Mouse (Mus musculus) lung, postnatal 14 days (tissue): ENCODE results near the gene Gm15737.
A peak's percentile ranks its signal among the peaks of the same experiment; 100 is the strongest.

Experiments used
- DNase-seq: peaks from one replicate; pipeline ENCODE4 v3.0.0; 2021

The Gm15737 gene

GRCm38 (mm10) chr6:92869089-92869581, at the start of gene Gm15737:
Gene Gm15737 (plus strand): TSS chr6:92869357.
- peak; percentile 59 for DNase-seq

DNA sequence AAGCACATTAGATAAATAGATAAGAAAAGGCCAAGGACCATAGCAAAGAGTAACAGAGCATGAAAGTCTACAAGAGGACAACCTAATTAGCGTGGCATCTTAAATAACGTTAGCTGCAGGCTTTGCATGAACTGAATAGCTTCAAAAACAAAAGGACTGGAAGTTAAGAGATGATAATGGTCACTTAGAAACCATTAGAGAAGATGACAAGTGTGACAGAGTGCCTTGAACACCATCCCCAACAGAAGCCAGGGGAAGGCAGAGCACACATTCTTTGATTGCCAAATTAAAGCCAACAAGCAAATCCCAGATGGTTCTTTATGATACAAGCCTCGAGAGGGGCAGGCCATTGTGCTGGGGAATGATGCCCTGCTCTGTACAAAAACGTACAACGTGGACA, 47.6 kb upstream of the Gm15737 start:
- no peak for DNase-seq

GRCm38 (mm10) chr6:92822006-92822405, 47.2 kb upstream of the Gm15737 start:
- DNase-seq = no peak

DNA sequence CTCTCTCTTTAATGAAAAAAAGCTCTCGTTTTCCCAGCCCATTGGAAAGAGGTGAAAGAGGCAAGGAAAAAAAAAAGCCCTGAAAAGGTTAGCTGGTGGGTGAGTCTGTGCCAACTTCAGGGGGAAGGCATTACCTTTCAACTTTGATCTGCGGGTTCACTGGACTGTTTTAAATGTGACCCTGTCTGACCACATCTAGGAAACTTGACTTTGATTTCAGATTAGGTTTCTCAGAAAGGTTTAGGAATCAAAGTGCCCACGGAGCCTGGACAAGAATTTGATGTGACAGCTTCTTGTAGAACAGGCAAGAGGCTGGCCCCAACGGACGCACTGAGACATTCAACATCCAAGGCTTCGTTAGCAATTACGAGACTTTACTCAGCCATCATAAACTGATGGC, 45.2 kb upstream of the Gm15737 start:
- no peak for DNase-seq

DNA sequence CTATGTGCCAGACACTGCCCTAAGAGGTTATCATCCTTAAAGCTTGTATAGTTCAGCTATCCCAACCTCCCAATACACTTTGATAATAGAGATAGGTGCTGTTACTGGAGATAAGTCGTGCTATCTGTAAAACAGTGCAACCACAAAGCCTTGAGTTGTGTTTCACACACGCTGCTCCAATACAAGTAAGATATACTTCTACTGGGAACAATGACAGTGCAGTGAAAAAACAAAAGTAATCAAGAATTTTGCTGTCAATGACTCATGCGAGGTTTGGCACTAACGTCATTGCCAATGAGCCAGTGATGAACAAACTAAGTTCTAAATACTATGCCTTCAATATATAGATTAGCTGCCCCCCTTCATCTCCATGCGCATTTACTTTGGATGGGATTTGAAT, 42.6 kb upstream of the Gm15737 start:
- DNase-seq = no peak

- no peak for DNase-seq
These were observed 41.8 kb upstream of the Gm15737 start for GRCm38 (mm10) chr6:92827360-92827759.

DNA sequence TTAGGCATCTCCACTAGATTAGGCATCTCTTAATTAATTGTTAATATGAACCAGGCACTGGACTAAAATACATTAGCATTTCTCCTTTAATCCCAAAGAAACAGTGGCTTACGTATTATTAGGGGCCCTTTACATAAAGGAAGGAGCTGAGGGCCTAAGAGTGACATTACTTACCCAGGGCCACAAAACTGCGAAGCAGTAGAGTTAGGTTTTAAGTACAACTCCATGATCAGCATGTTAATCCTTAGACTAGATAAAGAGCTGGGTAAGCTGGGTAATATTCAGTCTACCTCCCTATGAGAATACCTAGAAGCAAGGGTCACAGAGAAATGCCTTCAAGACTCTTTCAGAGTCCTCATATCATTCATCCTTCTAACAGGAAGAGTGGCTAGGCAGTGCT, 40.0 kb upstream of the Gm15737 start:
- DNase-seq = no peak

DNA sequence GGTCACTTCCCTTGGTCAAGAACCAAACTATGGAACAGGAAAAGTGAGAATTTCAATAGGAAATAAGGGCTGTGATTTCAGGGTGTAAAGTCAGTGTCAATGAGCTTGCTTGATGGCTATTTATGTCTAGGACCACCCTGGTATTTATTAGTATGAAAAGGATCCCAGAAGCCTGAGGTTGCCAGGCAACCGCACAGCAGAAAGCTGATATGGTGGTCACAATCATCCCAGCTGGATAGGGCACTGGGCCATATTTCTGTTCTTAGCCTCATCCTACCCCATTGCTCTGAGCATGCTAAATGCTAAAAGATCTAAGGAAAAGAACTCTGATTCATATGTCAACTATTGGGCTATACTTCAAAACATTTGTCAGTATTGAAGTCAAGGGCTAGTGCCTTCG, 38.1 kb upstream of the Gm15737 start:
- no peak for DNase-seq

DNA sequence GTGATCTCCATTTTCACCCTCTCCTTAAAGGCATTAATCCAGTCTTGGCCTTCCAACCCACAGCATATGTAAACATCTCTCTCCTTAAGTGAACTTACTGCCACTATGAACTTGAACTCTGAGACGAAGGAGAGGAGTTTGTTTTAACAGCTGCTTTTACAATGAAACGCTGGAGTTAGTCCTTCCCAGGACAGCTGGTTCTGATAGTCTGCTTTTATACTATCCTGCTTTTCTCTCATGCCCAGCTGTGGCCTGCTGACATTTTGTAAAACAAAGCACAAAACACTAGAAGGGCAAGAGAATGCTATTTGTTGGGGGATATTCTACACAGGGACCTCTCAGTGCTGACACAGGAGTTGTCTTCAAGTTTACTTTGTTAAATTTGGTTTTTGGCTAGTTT, 27.2 kb upstream of the Gm15737 start:
- no peak for DNase-seq

DNA sequence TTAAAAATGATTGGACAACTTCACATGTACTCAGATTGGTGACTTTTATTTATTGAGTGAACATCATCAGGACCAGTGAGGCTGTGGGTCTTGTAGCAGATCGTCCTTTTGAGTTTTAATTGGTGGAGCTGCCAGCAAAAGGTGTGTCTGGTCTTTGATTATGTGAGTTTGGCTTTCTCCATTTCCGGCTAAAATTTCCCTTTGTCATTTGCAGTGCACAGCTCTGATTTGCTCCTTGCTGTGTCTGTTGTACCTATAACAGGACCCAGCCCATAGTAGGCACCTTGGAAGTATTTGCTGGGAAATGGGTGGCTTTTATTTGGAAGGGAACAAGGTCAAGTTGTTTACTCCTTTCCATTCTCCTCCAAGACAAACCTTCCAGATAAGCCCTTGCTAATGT, 25.7 kb upstream of the Gm15737 start:
- DNase-seq = no peak

- DNase-seq = no peak
These were observed 23.3 kb upstream of the Gm15737 start for GRCm38 (mm10) chr6:92845898-92846297.

GRCm38 (mm10) chr6:92846614-92847013, 22.5 kb upstream of the Gm15737 start:
- DNase-seq = no peak

- no peak for DNase-seq
These were observed 19.9 kb upstream of the Gm15737 start for GRCm38 (mm10) chr6:92849208-92849607.

- peak; percentile 74 for DNase-seq
These were observed 18.9 kb upstream of the Gm15737 start for GRCm38 (mm10) chr6:92850250-92850649.

- DNase-seq = no peak
These were observed 14.3 kb upstream of the Gm15737 start for GRCm38 (mm10) chr6:92854873-92855272.

DNA sequence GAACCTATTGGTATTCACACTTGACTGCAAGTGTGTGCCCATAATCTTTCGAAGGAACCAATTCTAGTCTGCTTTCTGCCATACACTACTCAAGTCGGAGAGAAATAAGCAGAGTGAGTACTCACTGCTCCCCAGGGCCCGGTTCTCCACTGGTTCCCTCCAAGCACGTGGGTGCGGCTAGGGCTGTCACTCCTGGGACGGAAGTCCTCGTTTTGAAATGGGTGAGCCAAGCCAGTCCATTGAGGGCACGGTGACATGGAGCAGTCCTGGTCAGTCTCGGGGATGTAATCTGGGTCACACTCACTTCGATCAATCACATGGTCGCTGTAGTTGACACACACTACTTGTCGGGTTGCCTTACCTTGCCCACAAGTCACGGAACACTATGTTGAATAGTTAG, 11.4 kb upstream of the Gm15737 start:
- no peak for DNase-seq

DNA sequence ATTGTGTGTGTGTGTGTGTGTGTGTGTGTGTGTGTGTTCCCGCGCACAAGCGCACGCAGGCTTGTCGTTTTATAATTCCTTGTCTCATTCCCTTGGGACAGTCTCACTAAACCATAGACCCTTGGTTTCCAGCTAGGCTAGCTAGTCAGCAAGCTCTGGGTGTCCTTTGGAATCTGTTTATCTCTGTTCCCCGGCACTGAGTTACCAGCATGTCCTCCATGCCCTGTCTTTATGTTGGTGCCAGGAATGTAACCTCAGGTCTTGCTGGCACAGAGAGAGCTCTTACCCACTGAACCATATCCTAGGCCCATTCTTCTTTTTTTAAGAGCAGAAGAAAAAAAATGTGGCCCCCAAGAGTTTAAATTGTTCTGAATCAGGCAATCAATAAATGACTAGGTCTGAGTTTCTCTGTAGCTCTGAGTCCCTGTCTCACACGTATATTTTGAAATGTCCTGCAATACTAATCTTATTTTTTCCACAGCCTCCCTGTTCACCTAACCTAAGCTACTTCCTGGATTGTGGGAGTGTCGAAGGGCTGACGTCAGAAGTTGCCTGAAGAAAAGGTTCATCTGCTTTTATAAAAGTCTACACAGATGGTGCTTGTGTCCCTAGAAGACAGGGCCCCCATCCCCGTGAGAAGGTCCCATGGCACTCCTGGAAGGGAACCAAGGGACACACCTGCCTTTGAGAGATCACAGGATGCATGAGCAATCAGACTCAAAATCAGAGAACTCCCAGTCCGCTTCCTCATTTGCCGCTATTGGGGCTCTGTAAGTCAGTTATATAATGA, 10.2 kb upstream of the Gm15737 start:
- no peak for DNase-seq

DNA sequence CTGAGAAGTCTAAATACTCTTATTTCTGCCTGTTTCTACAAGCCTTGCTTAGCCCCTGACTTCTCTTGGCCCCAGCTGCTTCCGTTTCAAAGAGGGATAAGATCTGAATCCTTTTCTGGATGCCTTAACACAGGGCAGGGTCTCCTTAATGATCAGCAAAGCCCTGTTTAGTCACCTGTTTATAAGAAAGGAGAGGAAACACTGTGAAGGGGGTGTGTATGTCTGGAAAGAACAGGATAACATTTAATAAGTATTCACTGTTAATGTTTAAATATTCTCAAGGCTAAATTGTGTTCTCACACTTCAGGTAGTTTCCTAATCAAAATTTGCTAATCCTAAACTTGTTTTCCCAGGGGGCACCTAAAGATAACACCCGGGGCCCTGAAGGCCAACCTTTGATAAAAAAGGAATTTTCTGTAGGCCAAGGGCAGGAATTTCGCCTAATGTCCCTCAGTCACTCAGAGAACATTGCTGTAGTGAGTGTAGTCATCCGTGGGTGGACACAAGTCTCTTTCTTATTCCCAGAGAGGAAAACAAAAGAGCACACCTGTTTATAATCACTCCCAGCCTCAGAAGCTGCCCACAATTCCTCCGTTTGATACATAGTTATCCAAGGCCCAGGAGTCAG, 8.8 kb upstream of the Gm15737 start:
- DNase-seq = no peak

DNA sequence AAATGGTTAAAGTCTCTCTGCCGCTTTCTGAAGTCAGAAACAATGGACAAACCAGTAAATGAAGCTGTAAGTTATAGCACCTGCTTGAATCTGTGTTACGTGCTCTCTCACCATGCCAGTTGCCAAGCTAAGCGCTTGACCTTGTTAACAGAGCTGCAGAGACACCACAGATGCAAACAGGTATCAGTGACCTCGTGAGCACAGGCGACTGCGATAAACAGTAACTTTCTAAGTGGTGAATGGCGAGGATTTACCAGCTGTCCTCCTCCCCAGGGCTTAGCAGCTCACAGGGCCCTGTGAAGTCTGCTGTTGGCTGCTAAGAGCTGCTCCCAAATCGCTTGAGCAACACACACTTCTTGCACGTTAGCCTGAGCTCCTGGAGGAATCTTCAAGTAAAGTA, 6.6 kb upstream of the Gm15737 start:
- DNase-seq = no peak

DNA sequence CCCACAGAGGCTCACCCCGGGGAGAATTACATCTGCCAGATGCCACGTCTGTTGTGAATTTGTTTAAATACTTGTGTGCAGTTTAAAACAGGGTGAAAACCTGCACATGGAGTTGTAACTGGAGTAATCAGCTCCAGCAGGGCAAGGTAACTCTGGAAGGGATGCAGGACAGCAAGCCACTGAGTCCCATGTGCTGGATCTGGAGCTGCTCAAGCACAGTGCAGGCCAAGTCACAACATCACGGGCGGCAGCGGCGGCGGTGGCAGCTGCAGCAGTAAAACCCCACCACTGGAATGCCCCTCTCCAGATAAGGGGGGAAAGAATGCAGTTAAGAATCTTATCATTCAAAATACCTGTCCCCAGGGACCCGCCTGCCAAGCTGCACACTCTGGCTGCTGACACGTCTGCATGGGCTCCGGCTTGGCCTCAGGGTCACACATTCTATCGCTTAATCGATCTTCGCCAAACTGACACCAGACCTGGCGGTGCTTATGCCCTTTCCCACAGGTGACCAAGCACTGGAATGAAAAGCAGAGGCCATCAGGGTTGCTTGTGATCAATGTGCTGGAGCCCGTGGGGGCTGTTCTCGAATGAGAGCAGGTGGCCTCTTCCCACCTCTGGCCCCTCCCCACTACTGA, 544 bp downstream of the Gm15737 start:
- peak; percentile 44 for DNase-seq

DNA sequence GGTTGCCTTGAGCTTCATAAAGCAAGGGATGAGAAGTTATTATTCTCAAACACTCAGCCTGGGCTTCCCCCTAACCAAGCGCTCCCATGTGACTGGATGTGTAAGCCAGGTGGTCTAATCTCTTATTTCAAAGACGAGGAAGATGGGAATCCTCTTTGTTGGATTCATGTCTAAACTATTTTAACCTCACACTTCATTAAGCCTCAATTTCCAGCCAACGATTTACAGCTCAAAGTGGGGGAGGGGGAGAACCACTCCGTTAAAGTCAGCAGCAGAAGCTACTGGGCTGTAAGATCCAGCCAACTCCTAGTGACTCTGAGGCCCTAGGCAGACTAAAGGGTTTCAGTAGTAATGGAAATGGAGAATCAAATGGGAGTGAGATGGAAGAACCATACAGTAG, 2.7 kb downstream of the Gm15737 start:
- no peak for DNase-seq

DNA sequence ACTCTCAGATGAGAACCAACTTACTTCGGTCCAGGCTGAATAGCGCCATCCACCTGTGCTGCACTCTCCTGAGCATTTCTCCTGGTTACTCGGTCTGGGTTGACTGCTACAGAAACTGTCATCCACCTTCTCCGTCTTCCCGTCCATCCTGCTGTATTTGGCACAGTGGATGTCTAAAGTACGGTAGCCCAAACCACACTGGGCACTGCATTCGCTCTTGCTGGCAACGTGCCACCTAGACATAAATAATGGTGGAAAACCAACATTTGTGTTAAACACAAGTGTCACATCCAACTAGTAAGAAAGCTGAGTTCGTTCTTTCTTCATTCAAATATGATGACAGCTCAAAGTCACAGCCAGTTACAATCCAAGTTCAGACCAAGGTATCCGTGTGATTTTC, 3.6 kb downstream of the Gm15737 start:
- DNase-seq = no peak

DNA sequence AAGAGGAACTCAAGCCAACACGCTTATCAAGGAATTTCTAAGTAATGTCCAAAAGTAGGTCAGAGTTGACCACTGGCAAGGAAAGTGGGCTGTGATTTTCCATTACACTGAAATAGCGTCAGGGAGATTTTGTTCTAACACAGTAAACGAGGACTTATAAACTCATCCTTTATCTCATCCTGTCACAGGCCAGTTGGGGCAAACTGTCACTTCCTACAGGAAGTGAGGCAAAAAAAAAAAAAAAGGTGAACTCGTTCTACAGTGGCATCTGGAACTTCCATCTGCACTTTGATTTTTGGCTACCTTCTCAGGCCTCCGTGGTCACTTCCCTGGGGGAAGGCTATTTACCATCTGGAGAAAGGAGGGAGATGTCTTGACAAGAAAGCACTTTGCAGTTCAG, 5.7 kb downstream of the Gm15737 start:
- peak; percentile 41 for DNase-seq

DNA sequence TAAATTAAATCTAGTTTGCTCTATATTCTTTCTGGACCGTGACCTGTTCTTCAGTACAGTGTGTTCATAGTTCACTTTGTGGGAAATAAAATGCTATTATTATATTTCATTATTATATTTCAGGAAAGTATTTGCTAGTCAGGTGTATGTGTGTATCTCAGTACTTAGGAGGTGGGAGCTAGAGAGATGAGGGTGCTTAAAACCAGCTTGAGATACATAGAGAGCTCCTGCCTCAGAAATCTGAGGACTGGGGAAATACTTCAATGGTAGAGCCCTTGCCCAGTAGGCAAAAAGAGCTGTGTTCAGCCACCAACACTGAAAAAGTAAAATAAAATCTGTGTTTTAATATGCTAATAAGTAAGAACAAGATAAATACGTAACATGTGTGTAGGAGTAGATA, 6.2 kb downstream of the Gm15737 start:
- DNase-seq = no peak
